Mouse (Mus musculus) neural tube, embryonic 15.5 days (tissue): ENCODE results near the gene Lzts2. TPM values are rescaled to one million over a fixed set of nuclear protein-coding genes. Genes with fewer than 3 reads are reported as not detected.
A peak's percentile ranks its signal among the peaks of the same experiment; 100 is the strongest.
"Not testable (repeated sequence)": the region's sequence is repeated elsewhere in the genome, so short reads cannot be mapped to it uniquely, and the experiment has no call there.

Experiments used
- ATAC-seq: fragments of 200-750 bp; cut with Nextera tagmentation; 2 replicates; pipeline ENCODE4 v1.8.0; 2017; ENCODE audit warnings: mild to moderate bottlenecking, moderate TSS enrichment, moderate library complexity; ENCODE audit not compliant: low FRiP score
- H3K27ac ChIP-seq: fragments of 300-500 bp; sonication (generic); replicated peaks from 2 replicates; pipeline ENCODE4 v1.5.1; 2015; ENCODE audit warnings: mild to moderate bottlenecking, inconsistent platforms
- H3K27me3 ChIP-seq: fragments of 300-500 bp; sonication (generic); replicated peaks from 2 replicates; pipeline ENCODE4 v1.6.1; 2015; ENCODE audit warnings: inconsistent platforms
- H3K36me3 ChIP-seq: fragments of 300-500 bp; sonication (generic); 2 replicates; pipeline ENCODE4 v1.6.1; 2015; ENCODE audit warnings: inconsistent platforms
- H3K4me1 ChIP-seq: fragments of 300-500 bp; sonication (generic); 2 replicates; pipeline ENCODE4 v1.6.1; 2015; ENCODE audit warnings: inconsistent platforms
- H3K4me2 ChIP-seq: fragments of 300-500 bp; sonication (generic); 2 replicates; pipeline ENCODE4 v1.6.1; 2015; ENCODE audit warnings: inconsistent platforms, mild to moderate bottlenecking, moderate library complexity
- H3K4me3 ChIP-seq: fragments of 300-500 bp; sonication (generic); replicated peaks from 2 replicates; pipeline ENCODE4 v1.5.1; 2015; ENCODE audit warnings: mild to moderate bottlenecking, inconsistent platforms
- H3K9ac ChIP-seq: fragments of 300-500 bp; sonication (generic); replicated peaks from 2 replicates; pipeline ENCODE4 v1.6.1; 2015; ENCODE audit warnings: mild to moderate bottlenecking, inconsistent platforms
- H3K9me3 ChIP-seq: fragments of 300-500 bp; sonication (generic); replicated peaks from 2 replicates; pipeline ENCODE4 v1.6.1; 2016; ENCODE audit warnings: inconsistent platforms
- WGBS: fragments of 180-500 bp; shearing (Covaris S2); methylation state at CpG from one replicate; pipeline ENCODE4 v1.1.7; 2015; ENCODE audit warnings: mixed read lengths; 5-methylcytosine and 5-hydroxymethylcytosine counted together
- polyA plus RNA-seq: library from polyadenylated mRNA; unstranded; fragments of >200 nt; fragmentation: Nextera tagmentation; extraction: Ambion mirVana; gene quantifications from 2 replicates; pipeline ENCODE4 v1.2.1, GENCODE M21; 2015

Lzts2 gene
- polyA plus RNA-seq, 1 experiment from 2014 or later = 23.4 TPM

GRCm38 (mm10) chr19:45026958-45027670 lies 12.9 kb downstream of the Lzts2 start:
- Histone ChIP-seq H3K27me3 (no peaks in the 10 kb centered on the region), H3K4me2 (no peak overlapping the region), H3K9ac (no peak overlapping the region), H3K9me3 (no peaks in the 10 kb centered on the region), H3K36me3 (peaks cover 35% of the 10 kb centered on the region), H3K27ac (no peak overlapping the region), H3K4me3 (no peak overlapping the region), H3K4me1 (peaks cover 26% of the 10 kb centered on the region)
- no peak for ATAC-seq
- 77% methylated on average over 6 of the region's 6 CpGs for WGBS

GRCm38 (mm10) chr19:45027848-45028247 lies 13.6 kb downstream of the Lzts2 start:
- ATAC-seq = no peak
- H3K9me3 ChIP-seq = no peaks in the 10 kb centered on the region
- peaks cover 27% of the 10 kb centered on the region for H3K4me1 ChIP-seq
- no peak overlapping the region for H3K4me3 ChIP-seq
- WGBS = 86% methylated on average over 6 of the region's 6 CpGs
- peaks cover 33% of the 10 kb centered on the region for H3K36me3 ChIP-seq
- no peak overlapping the region for H3K27ac ChIP-seq
- no peak overlapping the region for H3K9ac ChIP-seq
- no peaks in the 10 kb centered on the region for H3K27me3 ChIP-seq
- H3K4me2 ChIP-seq = no peak overlapping the region

GRCm38 (mm10) chr19:45028746-45029145 lies 14.5 kb downstream of the Lzts2 start:
- WGBS = 62% methylated on average over 19 of the region's 19 CpGs

GRCm38 (mm10) chr19:45029571-45029970 lies 15.4 kb downstream of the Lzts2 start:
- Histone ChIP-seq H3K27me3 (no peaks in the 10 kb centered on the region), H3K4me3 (no peak overlapping the region), H3K36me3 (peaks cover 25% of the 10 kb centered on the region), H3K9me3 (no peaks in the 10 kb centered on the region), H3K27ac (no peak overlapping the region), H3K4me2 (no peak overlapping the region), H3K4me1 (peaks cover 24% of the 10 kb centered on the region), H3K9ac (no peak overlapping the region)
- WGBS = 63% methylated on average over 9 of the region's 9 CpGs
- ATAC-seq = no peak

More at GRCm38 (mm10) chr19:45028746-45029145, 14.5 kb downstream of the Lzts2 start:
- Histone ChIP-seq H3K9me3 (no peaks in the 10 kb centered on the region), H3K4me3 (no peak overlapping the region), H3K27me3 (no peaks in the 10 kb centered on the region), H3K4me2 (no peak overlapping the region), H3K36me3 (peaks cover 30% of the 10 kb centered on the region), H3K4me1 (peaks cover 27% of the 10 kb centered on the region), H3K27ac (no peak overlapping the region), H3K9ac (no peak overlapping the region)
- no peak for ATAC-seq

GRCm38 (mm10) chr19:45030111-45030510 lies 15.9 kb downstream of the Lzts2 start:
- Histone ChIP-seq H3K9ac (no peak overlapping the region), H3K9me3 (no peaks in the 10 kb centered on the region), H3K4me2 (no peak overlapping the region), H3K27ac (no peak overlapping the region; the same call in 1 of the 2 replicates), H3K4me1 (peaks cover 24% of the 10 kb centered on the region), H3K27me3 (no peaks in the 10 kb centered on the region), H3K36me3 (peaks cover 21% of the 10 kb centered on the region), H3K4me3 (no peak overlapping the region)
- WGBS = 41% methylated on average over 8 of the region's 8 CpGs
- no peak for ATAC-seq

GRCm38 (mm10) chr19:45030746-45031693 lies 16.8 kb downstream of the Lzts2 start:
- Histone ChIP-seq H3K4me2 (peak overlapping the region; percentile 50), H3K27me3 (no peaks in the 10 kb centered on the region), H3K9me3 (no peaks in the 10 kb centered on the region), H3K9ac (no peak overlapping the region), H3K4me3 (no peak overlapping the region; the same call in 1 of the 2 replicates), H3K4me1 (peaks cover 24% of the 10 kb centered on the region), H3K27ac (no peak overlapping the region), H3K36me3 (peaks cover 13% of the 10 kb centered on the region)
- WGBS = 38% methylated on average over 20 of the region's 20 CpGs
- ATAC-seq = no peak

- peaks cover 24% of the 10 kb centered on the region for H3K4me1 ChIP-seq
- H3K4me2 ChIP-seq = no peak overlapping the region
- H3K9me3 ChIP-seq = no peaks in the 10 kb centered on the region
- H3K9ac ChIP-seq = no peak overlapping the region
- peaks cover 4% of the 10 kb centered on the region; the same call in 1 of the 2 replicates for H3K27me3 ChIP-seq
- H3K27ac ChIP-seq = no peak overlapping the region
- H3K36me3 ChIP-seq = peaks cover 5% of the 10 kb centered on the region
- no peak overlapping the region for H3K4me3 ChIP-seq
- WGBS = 19% methylated on average over 4 of the region's 4 CpGs
- 0 out of 2 replicates have a peak, but pooled peaks have one; percentile 4 for ATAC-seq
Measured at GRCm38 (mm10) chr19:45031780-45032179, 17.6 kb downstream of the Lzts2 start.

- Histone ChIP-seq H3K4me3 (no peak overlapping the region), H3K36me3 (no peaks in the 10 kb centered on the region), H3K27me3 (peaks cover 6% of the 10 kb centered on the region; the same call in 1 of the 2 replicates), H3K4me1 (peaks cover 24% of the 10 kb centered on the region), H3K9me3 (no peaks in the 10 kb centered on the region), H3K27ac (no peak overlapping the region), H3K9ac (no peak overlapping the region), H3K4me2 (no peak overlapping the region)
- no peak for ATAC-seq
- 48% methylated on average over 17 of the region's 17 CpGs for WGBS
Measured at GRCm38 (mm10) chr19:45032570-45033332, 18.5 kb downstream of the Lzts2 start.

- no peak for ATAC-seq
- no peaks in the 10 kb centered on the region for H3K9me3 ChIP-seq
- H3K4me2 ChIP-seq = no peak overlapping the region
- no peaks in the 10 kb centered on the region for H3K36me3 ChIP-seq
- H3K4me3 ChIP-seq = no peak overlapping the region
- WGBS = 26% methylated on average over 16 of the region's 16 CpGs
- no peak overlapping the region for H3K9ac ChIP-seq
- peaks cover 6% of the 10 kb centered on the region; the same call in 1 of the 2 replicates for H3K4me1 ChIP-seq
- H3K27ac ChIP-seq = no peak overlapping the region
- H3K27me3 ChIP-seq = peaks cover 13% of the 10 kb centered on the region
Measured at GRCm38 (mm10) chr19:45036867-45037266, 22.7 kb downstream of the Lzts2 start.

- not testable (repeated sequence) for ATAC-seq, H3K27ac ChIP-seq, H3K4me2 ChIP-seq, H3K36me3 ChIP-seq, H3K4me1 ChIP-seq, H3K9ac ChIP-seq, H3K9me3 ChIP-seq, H3K4me3 ChIP-seq
- 94% methylated on average over 7 of the region's 7 CpGs for WGBS
- H3K27me3 ChIP-seq = peaks cover 13% of the 10 kb centered on the region
Measured at GRCm38 (mm10) chr19:45038198-45038597, 24.0 kb downstream of the Lzts2 start.

GRCm38 (mm10) chr19:45040214-45040613 lies 26.0 kb downstream of the Lzts2 start:
- no peaks in the 10 kb centered on the region for H3K36me3 ChIP-seq
- H3K9me3 ChIP-seq = no peaks in the 10 kb centered on the region
- H3K4me1 ChIP-seq = peaks cover 5% of the 10 kb centered on the region
- no peak overlapping the region for H3K4me3 ChIP-seq
- 51% methylated on average over 13 of the region's 13 CpGs for WGBS
- no peak for ATAC-seq
- peaks cover 21% of the 10 kb centered on the region for H3K27me3 ChIP-seq
- no peak overlapping the region for H3K27ac ChIP-seq
- H3K9ac ChIP-seq = no peak overlapping the region
- H3K4me2 ChIP-seq = no peak overlapping the region
